Mouse (Mus musculus) testis, adult 10 weeks (tissue): ENCODE measurements around the gene Krtap3-1. TPM values are rescaled to one million over a fixed set of nuclear protein-coding genes. Genes with fewer than 3 reads are reported as not detected.

Experiments
- polyA plus RNA-seq: library from polyadenylated mRNA; stranded (reverse); fragments of 350-450 nt; fragmentation: Illumina TruSeq; extraction: RNeasy Lipid Tissue Mini Kit (QIAGEN cat#74804); gene quantifications from one replicate; pipeline ENCODE4 v1.2.3, GENCODE M21; 2014; ENCODE audit warnings: low read depth, low replicate concordance

The Krtap3-1 gene
- not detected for polyA plus RNA-seq

GRCm38 (mm10) chr11:99566530-99566929 is at the start of gene Krtap3-1:
Gene Krtap3-1 (minus strand): TSS chr11:99566630.

GRCm38 (mm10) chr11:99614796-99615363 is 48.5 kb upstream of the Krtap3-1 start, which contains the start of gene Krtap2-4:
Gene Krtap2-4 (minus strand): TSS chr11:99614846.

DNA sequence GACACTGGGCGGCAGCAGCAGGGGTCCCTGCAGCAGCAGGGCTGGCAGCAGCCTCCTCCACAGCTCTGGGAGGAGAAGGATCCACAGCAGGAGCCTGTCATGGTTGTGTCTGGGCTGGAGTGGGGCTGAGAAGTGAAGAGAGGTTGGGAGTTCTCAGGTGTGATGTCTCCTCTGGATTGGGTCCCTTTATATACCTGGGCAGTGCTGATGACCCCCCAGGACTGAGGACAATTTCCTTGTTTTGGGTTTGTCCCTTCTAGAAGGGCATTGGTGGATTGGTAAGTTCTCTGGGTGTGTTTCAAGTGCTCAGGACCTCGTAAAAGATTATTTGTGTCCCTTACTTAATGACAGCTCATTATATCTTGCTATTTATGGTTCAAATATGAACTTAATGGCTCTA is 43.7 kb upstream of the Krtap3-1 start, which contains the start of gene Gm11937:
TSS of gene Gm11937 (minus strand) at position 101 of the 400 bp plus-strand sequence.

GRCm38 (mm10) chr11:99603208-99603607 is 36.8 kb upstream of the Krtap3-1 start, which contains the start of gene Gm11938:
Gene Gm11938 (minus strand): TSS chr11:99603308.

DNA sequence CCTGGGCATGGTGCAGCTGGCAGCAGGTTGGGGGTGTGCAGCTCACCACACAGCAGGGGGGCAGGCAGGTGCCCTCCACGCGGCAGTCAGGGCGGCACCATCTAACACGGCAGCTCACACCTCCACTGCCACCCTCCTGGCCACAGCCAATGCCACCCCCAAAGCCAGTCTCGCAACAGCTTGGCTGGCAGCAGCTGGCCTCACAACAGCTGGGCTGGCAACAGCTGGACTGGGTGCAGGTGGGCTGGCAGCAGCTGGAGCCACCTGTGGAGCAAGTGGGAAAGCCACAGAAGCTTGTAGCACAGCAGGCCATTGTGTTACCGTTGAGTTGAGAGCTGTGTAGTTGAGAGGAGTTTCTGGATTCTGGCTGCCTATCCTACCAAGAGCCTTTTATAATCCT is 31.3 kb upstream of the Krtap3-1 start, which contains the start of gene Krtap9-3:
TSS of gene Krtap9-3 (minus strand) at position 364 of the 400 bp plus-strand sequence.

DNA sequence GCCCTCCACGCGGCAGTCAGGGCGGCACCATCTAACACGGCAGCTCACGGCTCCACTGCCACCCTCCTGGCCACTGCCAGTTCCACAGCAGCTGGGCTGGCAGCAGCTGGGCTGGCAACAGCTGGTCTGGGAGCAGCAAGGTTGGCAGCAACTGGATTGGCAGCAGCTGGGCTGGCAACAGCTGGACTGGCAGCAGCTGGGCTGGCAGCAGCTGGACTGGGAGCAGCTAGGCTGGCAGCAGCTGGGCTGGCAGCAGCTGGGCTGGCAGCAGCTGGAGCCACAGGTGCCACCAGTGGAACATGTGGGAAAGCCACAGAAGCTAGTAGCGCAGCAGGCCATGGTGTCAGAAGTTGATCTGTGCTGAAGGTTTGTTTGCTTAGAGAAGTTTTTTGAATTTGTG is 24.6 kb upstream of the Krtap3-1 start, which contains the start of gene Krtap1-3:
TSS of gene Krtap1-3 (minus strand) at position 359 of the 400 bp plus-strand sequence.

GRCm38 (mm10) chr11:99583245-99583704 is 16.8 kb upstream of the Krtap3-1 start, which contains the start of gene Krtap1-4:
Gene Krtap1-4 (minus strand): TSS chr11:99583654.

DNA sequence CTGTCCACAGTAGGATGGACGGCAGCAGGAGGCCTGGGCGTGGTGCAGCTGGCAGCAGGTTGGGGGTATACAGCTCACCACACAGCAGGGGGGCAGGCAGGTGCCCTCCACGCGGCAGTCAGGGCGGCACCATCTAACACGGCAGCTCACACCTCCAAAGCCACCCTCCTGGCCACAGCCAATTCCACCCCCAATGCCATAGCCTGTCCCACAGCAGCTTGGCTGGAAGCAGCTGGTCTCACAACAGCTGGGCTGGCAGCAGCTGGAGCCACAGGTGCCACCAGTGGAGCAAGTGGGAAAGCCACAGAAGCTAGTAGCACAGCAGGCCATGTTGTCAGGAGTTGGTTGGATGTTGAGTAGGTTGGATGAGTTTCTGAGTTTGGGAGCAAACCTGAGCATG is 14.2 kb upstream of the Krtap3-1 start, which contains the start of gene Krtap1-5:
TSS of gene Krtap1-5 (minus strand) at position 381 of the 400 bp plus-strand sequence.

GRCm38 (mm10) chr11:99559366-99559765 is 7.1 kb downstream of the Krtap3-1 start, which contains the start of gene Gm11939:
Gene Gm11939 (minus strand): TSS chr11:99559466.

DNA sequence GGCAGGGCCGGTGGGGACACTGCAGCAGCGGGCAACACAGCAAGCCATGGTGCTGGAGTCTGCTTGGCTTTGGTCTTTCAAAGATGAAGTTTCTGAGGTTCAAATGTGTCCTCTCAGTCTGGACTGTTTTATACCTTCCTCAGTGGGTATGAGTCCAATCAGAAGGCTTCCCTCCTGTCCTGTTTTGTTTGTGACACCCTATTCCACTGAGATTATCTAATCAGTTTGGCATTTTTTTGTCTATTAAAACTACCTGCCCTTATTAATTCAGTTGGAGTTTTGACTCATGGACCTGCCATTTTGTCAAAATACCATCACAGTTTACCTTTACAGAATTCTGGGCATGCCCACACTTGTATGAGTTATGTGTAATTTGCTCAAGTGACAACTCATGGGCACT is 9.7 kb downstream of the Krtap3-1 start, which contains the start of gene Krtap3-2:
TSS of gene Krtap3-2 (minus strand) at position 101 of the 400 bp plus-strand sequence.

DNA sequence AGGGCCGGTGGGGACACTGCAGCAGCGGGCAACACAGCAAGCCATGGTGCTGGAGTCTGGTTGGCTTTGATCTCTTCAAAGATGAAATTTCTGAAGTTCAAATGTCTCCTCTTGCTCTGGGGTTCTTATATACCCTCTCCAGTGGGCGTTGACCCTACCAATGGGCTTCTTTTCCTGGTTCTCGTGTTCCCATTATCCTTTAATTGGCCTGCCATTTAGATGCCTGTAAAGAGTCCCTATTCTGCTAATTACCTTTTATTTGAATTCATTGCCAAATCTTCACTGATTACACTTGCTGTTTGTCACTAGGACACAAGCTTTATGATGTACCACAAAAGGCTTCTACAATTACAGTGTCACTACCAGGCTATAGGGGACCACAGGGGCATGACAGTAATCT is 15.7 kb downstream of the Krtap3-1 start, which contains the start of gene Krtap3-3:
TSS of gene Krtap3-3 (minus strand) at position 101 of the 400 bp plus-strand sequence.

GRCm38 (mm10) chr11:99521288-99521860 is 45.1 kb downstream of the Krtap3-1 start, which contains the start of gene Krt39:
Gene Krt39 (minus strand): TSS chr11:99521338.

Other genes with a start within 250 kb of the Krtap3-1 start
- gene Krt25, start 243.7 kb downstream of the Krtap3-1 start, polyA plus RNA-seq, result not detected
- gene Krt26, start 228.7 kb downstream of the Krtap3-1 start, polyA plus RNA-seq, result 0.25 TPM
- not detected for gene Krt27, start 215.5 kb downstream of the Krtap3-1 start, polyA plus RNA-seq
- gene Krt28, start 191.7 kb downstream of the Krtap3-1 start, polyA plus RNA-seq, result not detected
- 9.5 TPM for gene Krt10, start 177.3 kb downstream of the Krtap3-1 start, polyA plus RNA-seq
- not detected for gene Krt12, start 144.4 kb downstream of the Krtap3-1 start, polyA plus RNA-seq
- gene Krt20, start 128.5 kb downstream of the Krtap3-1 start, polyA plus RNA-seq, result 0.31 TPM
- 0.35 TPM for gene Krt23, start 73.5 kb downstream of the Krtap3-1 start, polyA plus RNA-seq
- gene Krt39, start 45.3 kb downstream of the Krtap3-1 start, polyA plus RNA-seq, result not detected
- not detected for gene Krt40, start 23.5 kb downstream of the Krtap3-1 start, polyA plus RNA-seq
- gene Krtap3-3, start 15.8 kb downstream of the Krtap3-1 start, polyA plus RNA-seq, result not detected
- gene Krtap3-2, start 9.8 kb downstream of the Krtap3-1 start, polyA plus RNA-seq, result not detected
- gene Gm11939, start 7.2 kb downstream of the Krtap3-1 start, polyA plus RNA-seq, result not detected
- not detected for gene Krtap1-5, start 14.4 kb upstream of the Krtap3-1 start, polyA plus RNA-seq
- gene Krtap1-4, start 17.0 kb upstream of the Krtap3-1 start, polyA plus RNA-seq, result not detected
- gene Krtap1-3, start 24.7 kb upstream of the Krtap3-1 start, polyA plus RNA-seq, result not detected
- not detected for gene Krtap9-3, start 31.5 kb upstream of the Krtap3-1 start, polyA plus RNA-seq
- gene Gm11938, start 36.7 kb upstream of the Krtap3-1 start, polyA plus RNA-seq, result not detected
- not detected for gene Gm11937, start 43.6 kb upstream of the Krtap3-1 start, polyA plus RNA-seq
- gene Krtap2-4, start 48.2 kb upstream of the Krtap3-1 start, polyA plus RNA-seq, result not detected
- not detected for gene Gm11562, start 53.8 kb upstream of the Krtap3-1 start, polyA plus RNA-seq
- not detected for gene Krtap4-1, start 61.6 kb upstream of the Krtap3-1 start, polyA plus RNA-seq
- not detected for gene Krtap4-2, start 68.5 kb upstream of the Krtap3-1 start, polyA plus RNA-seq
- not detected for gene Krtap4-7, start 77.5 kb upstream of the Krtap3-1 start, polyA plus RNA-seq
- not detected for gene Gm11555, start 83.6 kb upstream of the Krtap3-1 start, polyA plus RNA-seq
- not detected for gene Gm11563, start 92.3 kb upstream of the Krtap3-1 start, polyA plus RNA-seq
- gene Krtap4-6, start 99.3 kb upstream of the Krtap3-1 start, polyA plus RNA-seq, result not detected
- gene Gm14190, start 124.1 kb upstream of the Krtap3-1 start, polyA plus RNA-seq, result not detected
- not detected for gene Gm14180, start 167.7 kb upstream of the Krtap3-1 start, polyA plus RNA-seq
- not detected for gene Gm11595, start 206.3 kb upstream of the Krtap3-1 start, polyA plus RNA-seq
- gene Krtap4-8, start 214.1 kb upstream of the Krtap3-1 start, polyA plus RNA-seq, result not detected
- not detected for gene Krtap4-9, start 218.6 kb upstream of the Krtap3-1 start, polyA plus RNA-seq
- not detected for gene Gm11596, start 226.8 kb upstream of the Krtap3-1 start, polyA plus RNA-seq
- not detected for gene Gm11569, start 232.3 kb upstream of the Krtap3-1 start, polyA plus RNA-seq
- gene Gm11554, start 237.8 kb upstream of the Krtap3-1 start, polyA plus RNA-seq, result not detected
- not detected for gene Krtap4-13, start 243.3 kb upstream of the Krtap3-1 start, polyA plus RNA-seq
- gene Gm11564, start 249.0 kb upstream of the Krtap3-1 start, polyA plus RNA-seq, result not detected